Mouse (Mus musculus): Measurements from ENCODE around the gene Ebpl. TPM values are rescaled to one million over a fixed set of nuclear protein-coding genes. Genes with fewer than 3 reads are reported as not detected.

Gene Ebpl
- polyA plus RNA-seq, 1 experiment, result 2.9 TPM

GRCm38 (mm10) chr14:61303969-61304609 lies 56.1 kb downstream of the Ebpl start:
- Histone ChIP-seq H3K4me1 (ENCODE audit: control insufficient read depth, insufficient read depth, insufficient read length, low read length) (no peaks in the 10 kb centered on the region), H3K4me3 (ENCODE audit: insufficient read depth, low read depth, low read length) (no peak overlapping the region), H3K27ac (replicated peaks; ENCODE audit: low read depth, low read length) (no peak overlapping the region)

GRCm38 (mm10) chr14:61302428-61302827 lies 57.8 kb downstream of the Ebpl start:
- Histone ChIP-seq H3K27ac (replicated peaks; ENCODE audit: low read depth, low read length) (no peak overlapping the region), H3K4me3 (ENCODE audit: insufficient read depth, low read depth, low read length) (no peak overlapping the region), H3K4me1 (ENCODE audit: control insufficient read depth, insufficient read depth, insufficient read length, low read length) (no peaks in the 10 kb centered on the region)

- no peaks in the 10 kb centered on the region for H3K4me1 ChIP-seq (ENCODE audit: control insufficient read depth, insufficient read depth, insufficient read length, low read length)
- no peak overlapping the region for H3K4me3 ChIP-seq (ENCODE audit: insufficient read depth, low read depth, low read length)
- H3K27ac ChIP-seq (replicated peaks; ENCODE audit: low read depth, low read length), result no peak overlapping the region
Measured at GRCm38 (mm10) chr14:61301323-61301722, 58.9 kb downstream of the Ebpl start.

- Histone ChIP-seq H3K4me3 (ENCODE audit: insufficient read depth, low read depth, low read length) (no peak overlapping the region), H3K4me1 (ENCODE audit: control insufficient read depth, insufficient read depth, insufficient read length, low read length) (no peaks in the 10 kb centered on the region), H3K27ac (replicated peaks; ENCODE audit: low read depth, low read length) (no peak overlapping the region)
Measured at GRCm38 (mm10) chr14:61299810-61300209, 60.4 kb downstream of the Ebpl start.

GRCm38 (mm10) chr14:61294738-61295079 lies 65.5 kb downstream of the Ebpl start:
- Histone ChIP-seq H3K4me1 (ENCODE audit: control insufficient read depth, insufficient read depth, insufficient read length, low read length) (no peaks in the 10 kb centered on the region), H3K4me3 (ENCODE audit: insufficient read depth, low read depth, low read length) (no peak overlapping the region), H3K27ac (replicated peaks; ENCODE audit: low read depth, low read length) (no peak overlapping the region)

GRCm38 (mm10) chr14:61293884-61294737 lies 66.1 kb downstream of the Ebpl start:
- no peaks in the 10 kb centered on the region for H3K4me1 ChIP-seq (ENCODE audit: control insufficient read depth, insufficient read depth, insufficient read length, low read length)
- no peak overlapping the region for H3K4me3 ChIP-seq (ENCODE audit: insufficient read depth, low read depth, low read length)
- no peak overlapping the region for H3K27ac ChIP-seq (replicated peaks; ENCODE audit: low read depth, low read length)

- Histone ChIP-seq H3K4me3 (ENCODE audit: insufficient read depth, low read depth, low read length) (no peak overlapping the region), H3K27ac (replicated peaks; ENCODE audit: low read depth, low read length) (no peak overlapping the region), H3K4me1 (ENCODE audit: control insufficient read depth, insufficient read depth, insufficient read length, low read length) (no peaks in the 10 kb centered on the region)
Measured at GRCm38 (mm10) chr14:61290664-61291063, 69.6 kb downstream of the Ebpl start.

- H3K27ac ChIP-seq (replicated peaks; ENCODE audit: low read depth, low read length), result no peak overlapping the region
- H3K4me1 ChIP-seq (ENCODE audit: control insufficient read depth, insufficient read depth, insufficient read length, low read length), result no peaks in the 10 kb centered on the region
- H3K4me3 ChIP-seq (ENCODE audit: insufficient read depth, low read depth, low read length), result no peak overlapping the region
Measured at GRCm38 (mm10) chr14:61288606-61289286, 71.5 kb downstream of the Ebpl start.

Other genes starting within 250 kb of the Ebpl start
- 0.79 and 1.3 TPM in 2 replicates for gene Sacs, start 222.0 kb downstream of the Ebpl start, polyA plus RNA-seq (2012; ENCODE audit: insufficient read depth, insufficient read length, missing spikeins)
- gene Sgcg, start 101.9 kb downstream of the Ebpl start, polyA plus RNA-seq (2012; ENCODE audit: insufficient read depth, insufficient read length, missing spikeins), result 1.0 and 2.8 TPM in 2 replicates
- 0.75 and 0.91 TPM in 2 replicates for gene Arl11, start 50.7 kb downstream of the Ebpl start, polyA plus RNA-seq (2012; ENCODE audit: insufficient read depth, insufficient read length, missing spikeins)
- gene Kpna3, start 79.4 kb upstream of the Ebpl start, polyA plus RNA-seq (2012; ENCODE audit: insufficient read depth, insufficient read length, missing spikeins), result 20.5 and 23.6 TPM in 2 replicates
- gene Spryd7, start 196.4 kb upstream of the Ebpl start, polyA plus RNA-seq (2012; ENCODE audit: insufficient read depth, insufficient read length, missing spikeins), result 30.2 and 30.7 TPM in 2 replicates
- gene Trim13, start 237.8 kb upstream of the Ebpl start, polyA plus RNA-seq (2012; ENCODE audit: insufficient read depth, insufficient read length, missing spikeins), result 5.8 and 7.3 TPM in 2 replicates
- gene Kcnrg, start 247.0 kb upstream of the Ebpl start, polyA plus RNA-seq (2012; ENCODE audit: insufficient read depth, insufficient read length, missing spikeins), result not detected in 2 replicates

Measured in brown adipose tissue, adult 24 weeks (tissue).